Mouse (Mus musculus) heart, embryonic 14.5 days (tissue): Measurements from ENCODE around the gene Erg28. TPM values are rescaled to one million over a fixed set of nuclear protein-coding genes. Genes with fewer than 3 reads are reported as not detected.
A peak's percentile ranks its signal among the peaks of the same experiment; 100 is the strongest.

Source experiments
- ATAC-seq: fragments of 200-750 bp; cut with Nextera tagmentation; 2 replicates; pipeline ENCODE4 v1.8.0; 2017; ENCODE audit warnings: low read depth, moderate TSS enrichment; ENCODE audit not compliant: insufficient number of reproducible peaks, insufficient read depth, low FRiP score
- H3K27ac ChIP-seq, 2 experiments: fragments of 200-500 bp in 1 of 2; fragments of 300-500 bp in 1 of 2; sonication (generic) in 1 of 2; replicated peaks in 1 of 2; 2 replicates each; pipeline ENCODE4 v1.5.1; 2012 to 2014; ENCODE audit warnings: low read depth in 2 of 2, low read length in 2 of 2, control low read depth in 1 of 2, mild to moderate bottlenecking in 1 of 2, mixed read lengths in 1 of 2; ENCODE audit not compliant: control insufficient read depth in 1 of 2, insufficient read depth in 1 of 2
- H3K27me3 ChIP-seq: fragments of 300-500 bp; sonication (generic); 2 replicates; pipeline ENCODE4 v1.6.1; 2014; ENCODE audit warnings: mild to moderate bottlenecking, low read length, control low read depth; ENCODE audit not compliant: control insufficient read depth, insufficient read depth
- H3K36me3 ChIP-seq: fragments of 300-500 bp; sonication (generic); 2 replicates; pipeline ENCODE4 v1.6.1; 2014; ENCODE audit warnings: mild to moderate bottlenecking, control low read depth, low read length, mixed read lengths; ENCODE audit not compliant: control insufficient read depth, insufficient read depth
- H3K4me1 ChIP-seq, 2 experiments: fragments of 200-500 bp in 1 of 2; fragments of 300-500 bp in 1 of 2; sonication (generic) in 1 of 2; 2 replicates each; pipeline ENCODE4 v1.6.1; 2012 to 2014; ENCODE audit warnings: low read length in 2 of 2, control low read depth in 1 of 2, mixed read lengths in 1 of 2; ENCODE audit not compliant: control insufficient read depth in 2 of 2, insufficient read depth in 2 of 2
- H3K4me2 ChIP-seq: fragments of 300-500 bp; sonication (generic); 2 replicates; pipeline ENCODE4 v1.6.1; 2014; ENCODE audit warnings: mild to moderate bottlenecking, low read length
- H3K4me3 ChIP-seq, 2 experiments: fragments of 200-500 bp in 1 of 2; fragments of 300-500 bp in 1 of 2; sonication (generic) in 1 of 2; 2 replicates each; pipeline ENCODE4 v1.5.1; 2012 to 2014; ENCODE audit warnings: low read length in 2 of 2, mild to moderate bottlenecking in 2 of 2, control low read depth in 1 of 2, low read depth in 1 of 2, moderate library complexity in 1 of 2; ENCODE audit not compliant: control insufficient read depth in 1 of 2, insufficient read depth in 1 of 2
- H3K9ac ChIP-seq: fragments of 300-500 bp; sonication (generic); 2 replicates; pipeline ENCODE4 v1.6.1; 2014; ENCODE audit warnings: mild to moderate bottlenecking, low read length
- H3K9me3 ChIP-seq: fragments of 300-500 bp; sonication (generic); 2 replicates; pipeline ENCODE4 v1.6.1; 2016; ENCODE audit warnings: low read length, control low read depth; ENCODE audit not compliant: control insufficient read depth
- WGBS: fragments of 180-500 bp; shearing (Covaris S2); extraction: QIAGEN DNeasy Blood & Tissue Kit; methylation state at CpG from one replicate; pipeline ENCODE4 v1.1.7; 2014; 5-methylcytosine and 5-hydroxymethylcytosine counted together
- polyA plus RNA-seq: library from polyadenylated mRNA; unstranded; fragments of >200 nt; fragmentation: Nextera tagmentation; extraction: Ambion mirVana; gene quantifications from 2 replicates; pipeline ENCODE4 v1.2.1, GENCODE M21; 2014

Erg28 gene
- 58.1 and 59.3 TPM in 2 replicates for polyA plus RNA-seq

DNA sequence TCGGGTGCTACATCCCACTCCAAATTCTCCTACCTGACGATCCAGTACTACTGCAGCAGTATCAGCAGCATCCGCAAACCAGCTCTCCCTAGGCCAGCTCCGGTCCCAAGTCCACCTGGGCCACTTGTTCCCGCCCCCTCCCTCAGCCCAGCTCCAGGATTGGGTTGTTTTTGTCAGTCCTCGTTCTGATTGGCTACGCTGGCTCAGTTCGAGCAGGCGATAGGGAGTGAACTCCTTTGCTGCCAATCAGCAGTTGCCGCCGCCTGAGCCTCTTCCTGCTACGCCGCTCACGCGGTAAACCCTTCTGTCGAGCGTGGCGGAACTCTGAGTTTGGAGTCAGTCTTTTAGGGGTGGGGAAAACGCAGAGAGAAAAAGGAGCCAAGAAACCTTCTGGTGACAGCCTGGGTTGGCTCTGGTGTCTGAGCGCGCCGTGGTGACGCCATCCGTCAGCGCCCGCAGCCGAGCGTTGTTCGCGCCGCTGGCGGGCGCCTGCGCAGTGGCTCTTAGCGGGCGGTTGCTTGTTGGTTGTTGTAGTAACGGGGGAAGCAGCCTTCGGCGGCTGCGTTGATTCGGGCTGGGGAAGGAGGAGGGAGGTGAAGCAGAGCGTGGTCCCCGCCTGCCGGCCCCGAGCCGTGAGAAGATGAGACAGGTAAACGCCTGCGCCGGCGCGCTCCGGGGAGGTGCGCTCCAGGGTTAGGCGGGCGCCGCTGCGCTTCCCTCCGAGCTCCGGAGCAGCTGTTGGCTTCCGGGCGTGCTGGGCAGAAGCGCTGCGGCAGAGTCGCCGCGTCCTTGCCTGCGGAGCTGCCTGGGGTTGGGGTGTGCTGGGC, at the start of gene Erg28, which contains the start of gene Ttll5:
Gene Erg28 (minus strand): TSS at position 113 of the 827 bp plus-strand sequence.
Gene Ttll5 (plus strand): TSS at position 222 of the 827 bp plus-strand sequence.
- peak; percentile 94 for ATAC-seq
- peaks cover 6 to 24% of the 10 kb centered on the region in 2 experiments for H3K4me1 ChIP-seq
- WGBS: under 1% methylated on average over 67 of the region's 67 CpGs
- peak within 1 kb of the TSS; percentile 93 for H3K4me2 ChIP-seq
- peak within 1 kb of the TSS; percentile 71 to 93 for H3K4me3 ChIP-seq
- H3K9me3 ChIP-seq: no peaks in the 10 kb centered on the region
- peak within 1 kb of the TSS; percentile 98 to 99 for H3K27ac ChIP-seq
- H3K27me3 ChIP-seq: no peaks in the 10 kb centered on the region
- H3K36me3 ChIP-seq: peaks cover 35% of the 10 kb centered on the region
- peak within 1 kb of the TSS; percentile 83 for H3K9ac ChIP-seq

DNA sequence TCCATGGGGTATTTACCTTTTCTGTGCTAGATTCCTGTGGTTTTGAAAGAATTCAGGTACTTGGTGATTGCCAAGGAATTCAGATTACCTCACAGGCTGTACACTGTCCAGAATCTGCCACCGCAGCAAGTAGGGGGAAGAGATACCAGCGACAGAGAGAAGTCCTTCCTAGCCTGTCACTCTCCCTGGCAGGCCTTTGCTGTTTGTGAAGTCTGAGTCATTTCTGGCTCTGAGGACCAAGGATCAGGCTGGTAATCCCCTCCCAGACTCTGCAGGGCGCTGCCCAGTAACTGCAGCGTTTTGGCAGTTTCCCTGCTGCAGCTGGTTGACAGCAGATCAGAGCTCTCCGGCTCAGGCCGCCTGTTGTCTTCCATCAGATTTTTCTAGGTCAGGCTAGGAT, 45.1 kb upstream of the Erg28 start:
- no peaks in the 10 kb centered on the region for H3K9me3 ChIP-seq
- WGBS: 17% methylated on average over 6 of the region's 6 CpGs
- H3K27ac ChIP-seq: peak overlapping the region; percentile 42 to 75; a peak in 3 of 4 replicates
- H3K4me1 ChIP-seq: peaks cover 5 to 15% of the 10 kb centered on the region in 2 experiments
- ATAC-seq: peak; percentile 35; the same call in 1 of the 2 replicates
- no peak overlapping the region for H3K4me2 ChIP-seq
- no peak overlapping the region for H3K4me3 ChIP-seq
- H3K9ac ChIP-seq: no peak overlapping the region
- H3K27me3 ChIP-seq: no peaks in the 10 kb centered on the region
- 0 out of 2 replicates have a peak, but pooled peaks cover 11% of the 10 kb centered on the region for H3K36me3 ChIP-seq

DNA sequence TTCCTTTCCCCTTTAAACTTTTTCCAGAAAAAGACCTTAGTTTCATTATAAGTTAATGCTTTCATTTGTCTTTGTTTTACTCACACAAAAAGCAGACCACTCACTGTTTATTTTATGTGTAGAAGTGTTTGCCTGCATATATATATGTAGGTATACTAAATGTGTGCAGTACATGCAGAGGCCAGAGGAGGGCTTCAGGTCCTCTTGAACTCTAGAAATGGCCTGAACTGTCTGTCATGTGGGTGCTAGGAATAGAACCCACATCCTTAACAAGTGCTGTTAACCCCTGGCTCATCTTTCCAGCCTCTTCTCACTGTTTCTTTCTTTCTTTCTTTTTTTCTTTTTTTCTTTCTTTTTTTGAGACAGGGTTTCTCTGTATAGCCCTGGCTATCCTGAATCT, 42.8 kb upstream of the Erg28 start:
- ATAC-seq: no peak
- Histone ChIP-seq H3K4me3 (no peak overlapping the region), H3K4me1 (peaks cover 5 to 15% of the 10 kb centered on the region in 2 experiments), H3K4me2 (no peak overlapping the region), H3K27me3 (no peaks in the 10 kb centered on the region), H3K9me3 (no peaks in the 10 kb centered on the region), H3K9ac (no peak overlapping the region), H3K27ac (no peak overlapping the region), H3K36me3 (peaks cover 21% of the 10 kb centered on the region)

DNA sequence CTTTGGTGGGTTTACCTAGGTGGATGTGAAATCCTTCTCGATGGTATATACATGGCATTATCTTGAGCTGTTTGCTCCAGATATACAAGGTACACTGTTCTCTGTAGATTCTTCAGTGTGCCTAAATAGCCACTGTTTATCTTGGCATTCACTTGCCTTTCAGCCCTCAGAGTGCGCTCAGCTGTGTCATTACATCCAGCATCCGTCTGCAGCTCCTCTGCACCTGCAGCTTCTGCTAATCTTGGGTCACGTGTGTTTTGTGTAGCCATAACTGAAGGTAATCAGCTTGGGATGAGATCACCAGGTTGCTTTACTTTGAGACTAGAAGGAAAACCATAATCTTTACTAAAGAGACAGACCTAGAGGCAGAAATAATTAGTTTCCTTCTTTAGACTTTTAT, 42.3 kb upstream of the Erg28 start:
- H3K4me2 ChIP-seq: no peak overlapping the region
- no peak for ATAC-seq
- H3K36me3 ChIP-seq: peaks cover 21% of the 10 kb centered on the region
- 70% methylated on average over 4 of the region's 4 CpGs for WGBS
- no peak overlapping the region for H3K4me3 ChIP-seq
- no peak overlapping the region for H3K27ac ChIP-seq
- peaks cover 5 to 15% of the 10 kb centered on the region in 2 experiments for H3K4me1 ChIP-seq
- H3K9ac ChIP-seq: no peak overlapping the region
- no peaks in the 10 kb centered on the region for H3K9me3 ChIP-seq
- H3K27me3 ChIP-seq: no peaks in the 10 kb centered on the region

DNA sequence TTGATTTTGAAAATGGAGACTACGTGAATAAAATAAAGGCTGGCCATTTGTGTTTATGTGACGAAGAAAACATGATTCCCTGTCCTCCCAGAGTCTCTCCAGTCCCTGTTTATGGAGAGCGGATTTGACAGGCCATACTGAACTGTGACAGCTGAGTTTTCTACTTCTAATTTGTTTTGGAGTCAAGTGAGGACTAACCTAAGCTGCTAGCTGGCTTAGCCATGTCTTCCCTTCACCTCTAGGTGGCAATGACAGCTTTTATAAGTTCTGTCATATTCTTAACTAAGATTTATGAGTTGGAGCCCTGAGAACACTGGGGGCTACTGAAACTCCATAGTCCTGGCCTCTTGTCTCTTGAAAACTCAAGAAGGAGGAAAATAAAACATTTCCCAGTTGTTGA, 41.2 kb upstream of the Erg28 start:
- peaks cover 5 to 15% of the 10 kb centered on the region in 2 experiments for H3K4me1 ChIP-seq
- H3K36me3 ChIP-seq: peaks cover 21% of the 10 kb centered on the region
- no peaks in the 10 kb centered on the region for H3K27me3 ChIP-seq
- no peaks in the 10 kb centered on the region for H3K9me3 ChIP-seq
- H3K4me3 ChIP-seq: no peak overlapping the region
- H3K4me2 ChIP-seq: no peak overlapping the region
- ATAC-seq: no peak
- WGBS: 78% methylated on average over 3 of the region's 3 CpGs
- no peak overlapping the region for H3K9ac ChIP-seq
- no peak overlapping the region for H3K27ac ChIP-seq

DNA sequence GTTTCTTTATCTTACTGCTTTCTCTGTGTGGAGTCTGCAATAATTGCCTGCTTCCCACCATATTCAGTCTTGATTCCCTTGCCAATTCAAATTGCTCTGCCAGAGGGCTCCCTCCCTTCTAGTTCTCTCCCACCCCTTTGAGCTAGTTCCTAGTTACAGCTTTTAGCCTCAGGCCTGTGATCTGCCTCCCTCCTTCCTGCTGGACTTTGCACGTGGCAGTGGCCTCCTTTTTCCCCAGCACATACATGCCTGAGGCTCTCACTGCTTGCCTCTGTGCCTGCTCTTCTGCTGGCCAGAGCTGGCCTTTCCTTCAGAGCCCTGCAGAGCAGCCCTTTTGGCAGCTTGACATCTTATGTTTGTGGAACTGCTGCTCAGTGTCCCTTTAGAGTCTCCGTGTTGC, 38.2 kb upstream of the Erg28 start:
- H3K4me1 ChIP-seq: 0 out of 4 replicates have a peak, but pooled peaks cover 0 to 2% of the 10 kb centered on the region in 2 experiments
- H3K9me3 ChIP-seq: no peaks in the 10 kb centered on the region
- H3K27me3 ChIP-seq: no peaks in the 10 kb centered on the region
- H3K36me3 ChIP-seq: peaks cover 21% of the 10 kb centered on the region
- H3K4me2 ChIP-seq: no peak overlapping the region
- H3K9ac ChIP-seq: no peak overlapping the region
- no peak for ATAC-seq
- no peak overlapping the region for H3K27ac ChIP-seq
- no peak overlapping the region for H3K4me3 ChIP-seq
- 58% methylated on average over 2 of the region's 2 CpGs for WGBS

DNA sequence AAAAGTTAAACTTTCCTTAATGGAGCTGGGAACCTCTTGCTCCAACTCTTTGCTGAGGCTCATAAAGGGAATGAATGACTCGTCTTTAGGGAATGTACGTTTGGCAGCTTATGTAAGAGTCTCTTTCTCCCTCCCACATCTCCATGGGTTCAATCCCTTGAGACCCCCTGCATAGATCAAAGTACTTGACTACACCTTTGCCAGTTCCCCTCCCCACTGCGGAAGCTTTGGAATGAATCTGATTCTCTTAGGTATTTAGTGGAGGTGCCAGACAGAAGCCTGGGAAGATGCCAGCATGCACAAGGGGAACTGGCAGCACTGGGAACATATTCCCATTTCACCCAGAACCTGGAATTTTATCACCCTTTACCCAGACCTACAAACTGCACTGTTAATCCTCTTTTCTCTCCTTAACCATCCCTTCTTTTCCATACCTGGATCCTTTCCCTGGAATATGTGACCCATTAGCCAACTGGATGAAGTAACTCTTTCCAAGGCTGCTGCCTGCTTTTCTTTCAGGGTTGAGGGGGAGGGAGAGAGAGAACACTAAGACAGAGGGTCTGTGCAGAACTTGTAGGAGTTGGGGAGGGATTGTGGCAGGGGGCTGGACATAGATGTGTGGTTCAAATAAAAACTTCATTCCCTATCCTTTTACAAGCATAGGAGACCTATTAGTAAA, 35.3 kb upstream of the Erg28 start:
- H3K36me3 ChIP-seq: peaks cover 12% of the 10 kb centered on the region
- H3K4me2 ChIP-seq: no peak overlapping the region
- no peak for ATAC-seq
- H3K27me3 ChIP-seq: no peaks in the 10 kb centered on the region
- no peak overlapping the region for H3K4me3 ChIP-seq
- no peak overlapping the region for H3K9ac ChIP-seq
- H3K27ac ChIP-seq: no peak overlapping the region
- 39% methylated on average over 3 of the region's 3 CpGs for WGBS
- H3K9me3 ChIP-seq: no peaks in the 10 kb centered on the region
- 0 out of 4 replicates have a peak, but pooled peaks cover 0 to 2% of the 10 kb centered on the region in 2 experiments for H3K4me1 ChIP-seq
